Mouse (Mus musculus): ENCODE measurements at regions not wholly inside any gene's neighbourhood (a gene's known extent, or its start where the extent isn't known, plus 50 kb on each side); places are given as distances from the start of the nearest gene placed in this dataset.

DNA sequence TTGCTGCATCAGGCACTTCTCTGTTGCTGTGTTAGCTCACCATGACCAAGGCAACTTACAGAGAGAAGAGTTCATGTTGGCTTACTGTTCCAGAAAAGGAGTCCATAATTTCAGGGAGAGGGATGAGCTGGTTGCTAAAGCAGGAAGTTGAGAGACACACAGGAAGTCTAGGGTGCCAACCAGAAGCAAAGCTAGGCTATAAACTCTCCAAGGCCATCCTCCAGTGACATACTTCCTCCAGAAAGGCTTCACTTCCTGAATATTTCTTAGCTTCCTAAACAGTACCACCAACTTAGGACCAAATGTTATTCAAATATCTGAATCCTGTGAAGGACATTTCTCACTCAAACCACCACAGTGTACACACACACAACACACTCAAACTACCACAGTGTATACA is 2010.6 kb downstream of the A830018L16Rik start:
- DNase-seq (ENCODE audit: extremely low read depth, low read depth, low spot score) = no peak

DNA sequence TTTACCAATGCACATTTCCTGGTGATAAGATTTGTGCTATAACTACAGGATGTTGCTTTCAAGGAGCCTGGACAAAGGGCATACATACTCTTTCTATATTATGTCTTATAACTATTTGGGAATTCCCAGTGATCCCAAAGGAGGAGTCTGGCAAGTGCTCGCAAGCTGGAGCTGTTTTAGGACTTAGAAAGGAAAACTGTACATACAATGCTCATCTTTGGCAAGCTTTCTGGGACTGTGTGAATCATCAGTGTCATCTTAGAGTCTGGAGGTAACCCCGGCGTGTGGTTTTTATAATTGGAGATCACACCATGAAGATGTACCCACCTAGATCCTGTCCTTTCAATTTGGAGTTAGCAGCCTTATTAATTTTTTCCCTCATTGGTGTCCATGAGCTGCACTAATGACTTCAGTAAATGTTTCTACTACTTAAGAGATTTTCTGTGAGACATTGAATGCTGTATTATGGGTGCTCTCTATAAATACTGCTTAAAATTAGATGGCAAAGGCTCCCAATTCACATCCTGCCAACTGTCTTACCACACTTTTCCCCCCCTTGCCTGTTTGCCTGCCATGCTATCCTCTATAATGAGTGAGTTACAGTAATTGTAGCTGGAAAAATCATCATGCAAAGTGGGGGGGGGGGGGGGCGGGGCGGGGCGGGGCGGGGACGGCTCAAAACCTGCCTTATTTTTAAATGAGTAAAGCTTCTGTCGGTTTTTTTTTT is 2011.9 kb downstream of the A830018L16Rik start:
- DNase-seq (ENCODE audit: extremely low read depth, low read depth, low spot score) = no peak

DNA sequence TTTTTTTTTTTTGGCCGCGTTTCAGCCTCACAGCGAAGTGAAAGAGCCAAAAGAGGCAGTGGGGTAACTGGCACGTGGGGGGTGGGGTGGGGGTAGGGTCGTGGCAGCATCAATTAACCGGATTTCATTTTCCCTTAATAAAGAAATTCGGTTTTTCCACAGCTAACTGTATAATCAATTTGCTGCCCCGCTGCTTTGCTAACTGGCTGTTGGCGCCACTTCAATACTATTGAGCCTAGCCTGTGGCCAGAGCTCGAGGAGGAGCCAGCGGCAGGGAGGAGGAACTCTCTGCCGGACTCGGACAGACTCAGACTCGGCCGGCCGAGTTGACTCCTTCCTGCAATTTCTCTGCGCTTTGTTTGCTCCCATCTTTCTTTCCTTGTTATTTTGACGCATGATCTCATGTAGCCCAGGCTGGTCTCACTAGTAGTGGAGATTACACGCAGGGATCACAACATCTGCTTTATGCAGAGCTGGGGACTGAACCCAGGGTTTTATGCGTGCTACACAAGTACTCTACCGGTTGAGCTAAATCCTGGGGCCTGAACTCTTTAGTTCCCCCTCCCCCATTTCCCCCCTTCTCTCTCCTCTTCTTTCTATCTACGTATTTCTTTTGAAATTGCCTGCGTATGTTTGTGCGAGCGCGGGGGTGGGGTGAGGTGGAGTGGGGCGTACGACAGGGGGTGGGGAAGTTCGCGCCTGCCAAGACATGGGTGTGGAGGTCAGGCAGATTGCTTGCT is 2012.6 kb downstream of the A830018L16Rik start:
- no peak for DNase-seq (ENCODE audit: extremely low read depth, low read depth, low spot score)

DNA sequence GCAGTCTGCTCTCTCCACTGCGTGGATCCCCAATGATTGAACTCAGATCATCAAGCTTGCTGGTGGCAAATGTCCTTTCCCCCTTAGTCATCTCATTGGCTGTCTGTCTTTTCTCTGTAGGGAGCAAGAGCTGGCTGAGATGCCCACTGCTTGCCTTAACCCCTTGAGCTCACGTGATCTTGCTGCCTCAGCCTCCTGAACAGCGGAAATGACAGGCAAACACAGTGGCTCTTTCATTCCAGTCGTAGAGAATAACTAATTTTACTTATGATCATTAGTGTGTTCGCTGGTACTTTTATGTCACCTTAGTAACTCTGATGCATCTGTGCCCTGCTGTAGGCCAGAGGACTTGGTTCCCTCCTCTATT is 2013.1 kb downstream of the A830018L16Rik start:
- DNase-seq (ENCODE audit: extremely low read depth, low read depth, low spot score) = no peak

DNA sequence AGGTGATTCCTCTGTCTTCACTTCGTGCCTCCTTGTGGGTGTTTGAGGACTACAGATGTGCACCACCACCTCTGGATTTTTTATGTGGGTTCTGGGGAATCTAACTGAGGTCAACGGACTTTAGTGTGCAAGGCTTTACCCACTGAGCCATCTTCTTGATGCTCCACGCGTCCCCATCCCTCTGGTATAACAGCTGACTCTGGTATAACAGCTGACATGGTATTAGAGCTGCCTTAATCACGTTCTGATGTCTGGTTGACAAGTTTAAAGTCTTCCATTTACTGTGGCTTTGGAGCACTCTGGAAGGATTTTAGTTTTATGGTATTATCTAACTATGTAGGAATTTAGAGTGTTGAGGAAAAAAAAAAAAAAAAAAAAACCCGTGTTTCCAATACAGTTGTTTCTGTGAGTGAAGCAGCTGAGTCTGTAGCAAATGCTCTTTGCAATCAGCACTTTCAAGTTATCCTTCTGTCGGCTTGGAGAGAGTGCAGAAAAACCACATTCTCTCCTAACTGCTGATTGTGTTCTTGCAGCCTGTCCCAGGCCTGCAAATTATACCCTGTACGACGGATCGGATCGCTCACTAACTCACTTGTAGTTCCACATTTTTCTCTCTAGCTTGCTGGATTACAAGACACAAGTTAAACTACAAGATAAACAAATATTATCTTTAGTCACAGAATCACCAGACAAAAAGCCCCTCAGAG is 2013.7 kb downstream of the A830018L16Rik start:
- DNase-seq (ENCODE audit: extremely low read depth, low read depth, low spot score) = no peak

DNA sequence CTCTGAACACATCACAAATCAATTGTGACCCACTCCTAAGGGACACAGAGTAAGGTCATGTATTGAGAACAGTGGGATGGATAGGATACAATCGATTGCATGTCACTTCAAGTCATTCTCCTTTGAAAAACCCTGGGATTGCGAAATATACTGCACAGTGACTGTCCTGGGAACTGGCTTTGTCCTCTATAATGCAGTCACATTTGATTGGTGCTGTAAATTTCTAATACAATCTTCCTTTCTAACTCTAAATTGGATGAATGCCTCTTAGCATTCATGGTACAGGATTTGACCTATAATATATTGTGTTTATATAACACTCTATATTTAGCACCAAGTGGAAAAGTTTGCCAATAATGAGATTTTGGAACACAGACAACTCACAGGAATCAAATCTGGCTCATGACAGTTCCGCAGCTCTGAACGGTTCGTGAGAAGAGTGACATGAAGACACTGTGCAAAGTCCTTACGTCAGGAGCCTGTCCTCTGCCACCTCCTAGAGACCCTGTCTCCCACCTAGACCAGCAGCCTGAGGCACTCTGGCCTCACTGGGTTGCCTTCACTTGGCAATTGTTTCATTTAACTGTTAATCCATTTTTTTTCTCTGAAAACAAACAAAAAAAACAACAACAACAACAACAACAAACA is 2024.0 kb downstream of the A830018L16Rik start:
- peak; percentile 4 for DNase-seq (ENCODE audit: extremely low read depth, low read depth, low spot score)

DNA sequence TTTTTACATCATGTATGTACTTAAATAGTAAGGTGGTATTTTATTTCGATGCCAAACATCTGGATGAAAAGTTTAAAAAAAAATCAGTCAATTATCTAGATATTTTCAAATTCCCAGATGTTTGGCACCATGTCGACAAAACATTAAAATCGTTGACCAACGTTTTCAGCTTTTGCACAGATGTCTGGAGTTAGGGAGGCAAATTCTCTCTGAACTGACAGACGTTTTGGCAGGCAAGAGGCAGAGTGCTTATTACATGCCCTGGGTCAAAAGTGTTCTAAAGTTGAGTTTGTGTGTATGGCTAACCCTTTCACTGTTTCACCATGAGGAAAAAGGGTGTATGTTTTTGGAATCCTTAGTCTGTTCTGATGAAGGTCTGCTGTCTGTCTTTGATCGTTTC is 2028.5 kb downstream of the A830018L16Rik start:
- no peak for DNase-seq (ENCODE audit: extremely low read depth, low read depth, low spot score)

DNA sequence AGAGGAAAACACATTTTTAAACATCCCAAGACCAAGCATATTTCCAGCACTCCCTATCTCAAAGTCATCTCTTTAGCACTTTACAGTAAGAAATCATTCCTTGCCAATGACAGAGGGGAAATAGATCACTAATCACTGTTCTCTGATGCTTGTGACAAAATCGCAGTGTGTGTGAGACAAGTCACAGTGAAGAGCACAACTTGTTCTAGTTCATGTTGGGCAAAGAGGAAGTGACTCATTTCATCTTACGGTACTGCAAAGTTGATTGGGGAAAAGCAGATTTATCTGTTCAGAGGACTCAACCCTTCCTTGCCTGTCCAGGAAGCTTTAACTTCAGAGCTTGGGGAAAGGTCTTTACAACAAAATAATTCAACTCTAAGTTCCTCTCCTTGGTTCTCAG is 2040.6 kb downstream of the A830018L16Rik start:
- DNase-seq (ENCODE audit: extremely low read depth, low read depth, low spot score) = no peak

DNA sequence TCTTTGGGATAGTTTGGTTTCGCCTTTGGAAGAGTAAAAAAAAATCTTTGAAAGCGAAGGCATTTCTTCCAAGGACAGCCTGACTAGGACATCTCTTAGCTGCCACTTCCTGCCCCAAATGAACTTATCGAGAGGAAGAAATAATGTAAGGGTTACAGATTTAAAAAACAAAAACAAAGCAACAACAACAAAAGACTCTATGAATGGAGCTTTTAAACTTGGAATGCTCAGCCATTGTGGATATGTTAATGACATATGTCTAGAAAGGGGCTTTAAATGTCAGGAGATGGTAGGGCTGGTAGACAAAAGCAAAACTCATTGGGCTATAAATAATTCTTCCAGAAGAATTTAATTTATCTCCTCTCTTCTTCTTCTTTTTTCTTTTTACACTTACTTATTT is 2041.7 kb downstream of the A830018L16Rik start:
- no peak for DNase-seq (ENCODE audit: extremely low read depth, low read depth, low spot score)

DNA sequence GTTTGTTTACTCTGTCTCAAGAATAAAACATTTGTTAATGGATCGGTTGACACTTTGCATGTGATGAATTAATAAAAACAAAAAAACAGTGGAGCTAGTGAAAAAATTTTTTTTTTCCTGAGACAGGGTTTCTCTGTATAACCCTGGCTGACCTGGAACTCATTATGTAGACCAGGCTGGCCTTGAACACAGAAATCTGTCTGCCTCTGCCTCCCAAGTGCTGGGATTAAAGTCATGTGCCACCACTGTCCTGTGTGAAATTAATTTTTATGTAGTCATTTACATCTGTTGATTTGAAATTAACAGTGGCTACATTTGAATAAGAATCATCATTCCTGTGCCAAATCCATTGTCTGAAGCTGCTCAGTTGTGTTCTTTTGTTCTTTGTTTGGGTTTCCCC is 2050.4 kb downstream of the A830018L16Rik start:
- DNase-seq (ENCODE audit: extremely low read depth, low read depth, low spot score) = no peak

DNA sequence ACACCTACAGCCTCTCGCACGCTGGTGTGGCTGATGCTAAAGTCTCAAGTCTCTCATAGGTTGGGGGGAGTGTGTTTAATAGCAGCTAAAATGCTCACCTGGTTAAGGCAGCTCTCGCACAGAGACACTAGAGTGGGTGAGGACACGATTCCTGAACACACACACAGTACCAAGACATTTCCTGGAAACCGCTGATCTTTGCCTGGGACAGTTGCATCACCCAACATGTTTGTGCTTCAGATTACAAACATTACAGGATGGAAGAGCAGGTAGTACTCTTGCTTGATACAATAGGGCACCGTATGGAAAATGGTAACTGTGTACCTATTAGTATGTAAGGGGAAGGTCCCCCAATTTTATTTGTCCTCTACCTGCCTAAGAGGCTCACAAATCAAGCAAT is 2053.3 kb downstream of the A830018L16Rik start:
- no peak for DNase-seq (ENCODE audit: extremely low read depth, low read depth, low spot score)

DNA sequence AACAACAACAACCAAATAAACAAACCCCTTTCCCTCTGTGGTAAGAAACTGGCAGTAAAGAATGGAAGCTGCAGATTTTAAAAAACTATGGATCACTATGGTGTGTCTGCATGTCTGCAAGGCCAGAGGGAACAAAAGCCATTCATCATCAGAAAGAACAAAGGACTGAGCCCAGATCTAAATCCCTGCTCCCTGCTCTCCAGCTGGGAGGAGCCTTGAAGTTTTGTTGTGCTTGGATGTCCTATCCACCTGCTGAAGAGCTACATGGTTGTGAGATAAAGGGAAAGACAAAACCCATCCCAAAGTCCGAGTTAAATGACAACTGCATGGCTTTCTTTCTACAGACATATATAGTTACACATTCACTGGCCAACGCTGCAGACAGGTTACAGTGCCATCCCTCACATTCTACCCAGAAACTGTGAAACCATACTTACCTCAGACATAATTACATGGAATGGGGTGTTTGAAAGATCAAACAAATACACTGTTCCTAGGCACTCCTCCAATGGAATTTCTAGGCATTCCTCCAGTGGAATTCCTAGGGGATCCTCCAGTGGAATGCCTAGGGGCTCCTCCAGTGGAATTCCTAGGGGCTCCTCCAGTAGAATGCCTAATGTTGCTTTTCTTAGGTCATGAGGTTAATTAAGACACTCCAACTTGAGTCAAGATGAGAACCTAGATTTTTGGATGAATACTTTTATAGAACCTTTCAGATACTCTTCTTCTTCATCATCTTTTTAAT is 2054.2 kb downstream of the A830018L16Rik start:
- peak; percentile 5 for DNase-seq (ENCODE audit: extremely low read depth, low read depth, low spot score)

DNA sequence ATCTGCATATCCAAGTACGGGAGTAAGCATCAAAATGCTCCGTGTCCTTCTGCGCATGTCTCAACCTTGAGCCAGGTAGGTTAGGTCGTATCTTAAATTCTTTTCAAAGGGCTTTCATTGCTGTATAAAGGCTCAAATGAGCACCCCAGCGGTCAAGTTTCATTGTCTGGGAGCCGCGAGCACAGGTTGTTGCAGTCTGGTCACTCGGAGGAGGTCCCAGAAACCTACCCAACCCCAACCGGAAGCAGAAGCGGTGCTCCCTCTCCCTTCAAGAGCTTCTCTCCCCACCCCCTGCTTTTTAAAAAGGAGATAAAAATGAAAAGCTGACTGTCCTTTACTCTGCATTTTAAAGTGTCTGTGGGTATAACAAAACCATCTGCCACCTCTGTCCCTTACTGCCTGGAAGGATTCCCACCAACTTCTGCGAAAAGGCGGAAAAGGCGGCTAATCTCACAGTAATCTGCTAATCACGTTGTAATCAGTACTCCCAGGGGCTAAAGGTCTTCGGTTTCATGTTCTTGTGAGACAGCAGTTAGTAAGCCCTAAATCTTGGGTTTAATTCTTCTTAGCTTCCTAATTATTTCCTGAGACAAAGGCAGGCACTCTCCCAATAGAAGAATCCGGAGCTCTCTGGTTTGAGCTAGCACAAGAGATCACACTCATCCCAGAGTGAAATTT is 2081.0 kb downstream of the A830018L16Rik start:
- DNase-seq (ENCODE audit: extremely low read depth, low read depth, low spot score) = no peak

DNA sequence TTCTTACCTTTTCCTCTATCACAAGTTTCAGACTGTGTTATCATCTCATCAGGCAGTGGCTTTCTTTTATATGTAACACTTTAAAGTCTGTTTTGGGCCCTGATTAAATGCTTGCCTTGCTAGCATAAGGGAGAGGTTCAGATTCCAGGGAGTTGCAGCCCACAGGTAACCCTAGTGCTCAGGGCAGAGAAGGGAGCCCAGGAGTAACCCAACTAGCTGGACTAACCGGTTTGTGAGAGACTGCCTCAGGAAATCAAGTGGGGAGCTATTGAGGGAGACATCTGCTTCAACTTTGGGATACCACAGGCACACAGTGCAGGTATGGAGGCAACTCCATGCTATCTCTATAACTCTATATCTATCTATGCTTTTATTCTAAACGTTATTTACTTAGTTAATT is 2082.5 kb downstream of the A830018L16Rik start:
- DNase-seq (ENCODE audit: extremely low read depth, low read depth, low spot score) = no peak

DNA sequence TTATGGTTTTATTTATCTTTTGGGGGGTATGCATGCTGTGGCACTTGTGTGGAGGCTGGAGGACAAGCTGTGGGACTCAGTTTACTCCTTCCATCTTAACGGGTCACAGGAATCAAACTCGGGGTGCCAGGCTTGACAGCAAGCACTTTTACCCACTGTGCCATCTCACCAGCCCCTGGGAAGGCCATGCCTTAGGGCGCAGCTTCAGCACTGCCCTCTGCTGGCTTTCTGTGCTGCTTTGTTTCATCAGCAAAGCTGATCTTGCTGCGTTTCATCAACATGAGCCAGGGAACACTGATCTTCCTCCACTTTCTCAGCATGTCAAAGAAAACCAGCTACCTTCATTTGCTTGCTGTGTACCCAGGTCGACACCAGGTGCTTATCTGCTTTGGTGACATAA is 2086.6 kb downstream of the A830018L16Rik start:
- DNase-seq (ENCODE audit: extremely low read depth, low read depth, low spot score) = no peak

DNA sequence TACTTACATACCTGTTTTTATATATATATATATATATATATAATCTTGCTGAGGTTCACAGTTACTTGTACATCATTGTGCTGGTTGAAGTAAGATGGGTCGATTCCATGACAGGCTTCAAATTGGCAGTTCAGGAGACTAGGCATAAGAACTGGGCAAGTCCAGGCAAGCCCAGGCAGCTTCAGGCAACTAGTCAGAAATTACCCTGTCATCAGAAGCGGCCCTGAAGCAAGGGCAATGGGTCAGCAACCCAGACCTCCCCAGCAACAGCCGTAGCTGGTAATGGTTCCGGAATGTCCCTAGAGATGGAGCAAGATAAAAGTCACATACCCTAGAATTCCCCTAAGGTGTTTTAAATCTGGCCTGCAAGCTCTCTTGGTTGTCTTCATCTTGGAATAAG is 2088.0 kb downstream of the A830018L16Rik start:
- no peak for DNase-seq (ENCODE audit: extremely low read depth, low read depth, low spot score)

DNA sequence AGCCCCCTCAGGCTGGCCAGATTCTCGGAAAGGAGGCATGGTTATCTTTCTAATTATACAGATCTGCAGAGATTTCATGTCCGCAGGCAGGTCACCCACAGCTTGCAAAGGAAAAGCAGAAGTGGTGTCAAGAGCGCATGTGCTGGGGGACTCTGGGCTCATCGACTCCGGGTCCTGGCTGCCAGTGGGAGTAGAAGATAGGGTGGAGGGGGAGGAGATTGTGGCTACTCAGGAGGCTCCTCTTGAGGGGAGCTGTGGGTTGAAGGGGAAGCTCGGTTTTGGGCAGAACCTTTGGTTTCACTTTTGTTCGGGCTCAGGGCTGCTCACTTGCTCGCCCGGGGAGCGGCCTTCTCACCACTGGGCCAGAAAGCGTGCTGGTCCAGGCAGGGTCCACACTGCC is 2099.9 kb downstream of the A830018L16Rik start:
- no peak for DNase-seq (ENCODE audit: extremely low read depth, low read depth, low spot score)
